Mouse (Mus musculus): ENCODE results near the gene Drg1. TPM values are rescaled to one million over a fixed set of nuclear protein-coding genes. Genes with fewer than 3 reads are reported as not detected.
"Not testable (repeated sequence)": the region's sequence is repeated elsewhere in the genome, so short reads cannot be mapped to it uniquely, and the experiment has no call there.

The Drg1 gene
- total RNA-seq, 2 experiments from 2014 or later: 86.9 to 88.6 TPM

DNA sequence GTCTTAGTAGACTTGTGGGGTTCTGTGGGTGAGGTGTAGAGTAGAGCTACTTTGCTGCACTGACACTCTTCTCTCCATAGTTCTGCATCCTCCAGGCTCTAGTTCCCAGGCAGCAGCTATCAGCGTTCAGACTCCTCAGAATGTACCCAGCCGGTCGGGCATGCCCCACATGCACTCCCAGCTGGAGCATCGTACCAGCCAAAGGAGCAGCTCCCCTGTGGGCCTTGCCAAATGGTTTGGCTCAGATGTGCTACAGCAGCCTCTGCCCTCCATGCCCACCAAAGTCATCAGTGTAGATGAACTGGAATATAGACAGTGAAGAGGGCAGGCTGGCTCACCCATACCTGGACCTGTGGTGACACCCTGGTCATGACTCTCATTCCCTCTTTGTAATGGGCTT is 22.4 kb downstream of the Drg1 start:
- intact Hi-C loops (cut with DNase I): no loop called here
- DNase-seq (ENCODE audit: extremely low spot score in 1 of 2, low spot score in 2 of 2): no peak

DNA sequence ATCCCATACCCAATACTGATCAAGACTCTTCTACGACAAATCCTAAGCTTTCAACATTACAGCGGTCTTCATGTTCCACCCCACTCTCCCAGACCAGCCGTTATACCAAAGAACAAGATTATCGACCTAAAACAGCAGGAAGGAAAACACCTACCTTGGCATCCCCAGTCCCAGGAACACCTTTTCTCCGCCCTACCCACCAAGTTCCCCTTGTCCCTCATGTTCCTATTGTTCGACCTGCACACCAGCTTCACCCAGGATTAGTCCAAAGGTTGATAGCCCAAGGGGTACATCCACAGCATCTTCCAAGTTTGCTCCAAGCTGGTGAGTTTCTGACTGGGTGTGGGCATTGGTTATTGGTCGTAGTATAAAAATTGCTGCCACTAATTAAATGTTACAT is 23.8 kb downstream of the Drg1 start:
- intact Hi-C loops (cut with DNase I): no loop called here
- no peak for DNase-seq (ENCODE audit: extremely low spot score in 1 of 2, low spot score in 2 of 2)

DNA sequence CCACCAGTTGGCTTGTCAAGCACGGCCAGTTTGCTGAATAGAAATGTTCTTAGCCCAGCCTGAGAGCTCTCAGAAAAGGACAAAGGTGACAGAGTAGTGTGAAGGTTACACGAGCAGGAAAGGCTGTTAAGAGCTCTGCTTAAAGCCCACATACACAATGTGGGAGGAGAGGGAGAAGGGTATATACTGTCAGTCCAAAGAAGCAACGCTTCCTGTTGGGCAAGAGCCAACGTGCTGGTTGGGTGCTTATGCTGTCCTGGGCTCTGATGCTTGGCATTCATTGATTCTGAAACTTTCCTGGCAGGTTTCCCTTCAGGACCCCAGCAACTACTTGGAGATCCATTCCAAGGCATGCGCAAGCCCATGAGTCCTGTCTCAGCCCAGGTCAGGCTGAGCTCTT is 30.9 kb downstream of the Drg1 start:
- DNase-seq (ENCODE audit: extremely low spot score in 1 of 2, low spot score in 2 of 2): no peak
- intact Hi-C loops (cut with DNase I): no loop called here

DNA sequence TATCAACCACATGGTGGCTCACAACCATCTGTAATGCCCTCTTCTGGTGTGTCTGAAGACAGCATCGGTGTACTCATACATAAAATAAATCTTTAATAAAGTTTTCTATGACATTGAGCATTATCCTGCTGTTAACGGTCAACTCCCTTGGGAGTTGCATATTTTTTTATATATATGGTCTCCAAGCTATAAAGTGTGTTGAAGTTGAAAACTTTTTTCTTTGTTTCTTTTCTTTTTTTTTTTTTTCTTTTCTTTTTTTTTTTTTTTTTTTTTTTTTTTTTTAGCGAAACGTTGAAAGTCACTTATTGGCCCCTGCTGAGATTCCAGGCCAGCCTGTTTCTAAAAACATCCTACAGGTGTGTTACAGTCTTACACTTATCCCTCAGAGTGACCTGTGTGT is 32.5 kb downstream of the Drg1 start:
- no peak for DNase-seq (ENCODE audit: extremely low spot score in 1 of 2, low spot score in 2 of 2)
- intact Hi-C loops (cut with DNase I): no loop called here

DNA sequence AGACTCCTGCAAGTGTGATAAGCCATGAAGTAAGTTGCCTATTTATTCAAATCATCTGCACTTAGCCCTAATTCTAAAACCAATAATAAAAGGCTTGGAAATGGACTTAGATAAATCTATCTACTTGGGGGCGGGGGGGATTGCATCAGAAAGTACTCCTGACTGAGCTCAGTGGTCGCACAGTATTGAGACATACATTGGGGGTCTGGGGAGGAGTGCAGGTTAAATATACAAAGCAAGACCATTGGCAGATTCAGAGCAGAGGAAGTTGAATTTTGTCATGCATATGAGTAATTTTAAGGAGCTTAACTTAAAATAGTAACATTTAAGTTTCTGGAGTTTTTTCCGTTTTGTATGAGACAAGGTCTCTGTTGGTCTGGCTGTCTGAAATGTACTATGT is 34.0 kb downstream of the Drg1 start:
- intact Hi-C loops (cut with DNase I): no loop called here
- DNase-seq (ENCODE audit: extremely low spot score in 1 of 2, low spot score in 2 of 2): no peak

DNA sequence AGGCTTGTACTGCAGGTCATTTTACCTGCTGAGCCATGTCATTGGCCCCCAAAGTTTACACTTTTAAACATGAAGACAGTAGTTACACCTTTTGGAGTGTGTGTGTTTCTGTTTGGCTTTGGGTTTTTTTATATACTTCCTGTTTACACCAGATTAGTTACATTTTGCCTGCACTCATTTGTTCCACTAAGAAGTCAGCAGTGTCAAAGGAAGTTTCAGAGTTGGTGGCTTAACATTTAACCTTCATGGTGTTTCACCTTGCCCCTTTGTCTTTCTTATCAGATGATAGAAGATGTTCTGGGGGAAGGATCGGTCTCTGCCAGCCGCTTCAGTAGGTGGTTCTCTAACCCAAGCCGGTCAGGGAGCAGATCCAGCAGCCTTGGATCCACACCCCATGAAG is 39.1 kb downstream of the Drg1 start:
- no peak for DNase-seq (ENCODE audit: extremely low spot score in 1 of 2, low spot score in 2 of 2)
- intact Hi-C loops (cut with DNase I): no loop called here

- intact Hi-C loops (cut with DNase I): loop anchor here (5.0 kb wide), 1 partner anchor 34 kb away; no protein-coding TSS in a partner anchor
- no peak for DNase-seq (ENCODE audit: extremely low spot score in 1 of 2, low spot score in 2 of 2)
These were observed 43.1 kb downstream of the Drg1 start for GRCm38 (mm10) chr11:3223105-3223504.

DNA sequence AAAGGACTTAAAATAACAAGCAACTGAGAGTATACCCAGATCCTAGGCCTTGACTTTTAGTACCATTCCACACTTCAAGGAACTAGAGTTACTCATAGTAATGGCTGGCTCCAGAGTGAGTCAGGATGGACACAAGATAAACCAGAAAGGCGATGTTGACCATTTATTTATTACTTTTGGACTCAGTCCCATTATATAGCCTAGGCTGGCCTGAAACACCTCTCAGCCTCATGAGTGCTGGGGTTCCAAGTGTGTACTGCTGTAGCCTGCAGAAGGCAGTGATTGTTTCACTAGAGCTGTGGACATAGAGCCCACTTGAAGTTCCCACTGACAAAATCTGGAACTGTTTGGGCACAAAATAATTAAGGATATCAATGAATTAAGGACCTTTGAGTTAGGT is 53.7 kb downstream of the Drg1 start:
- no peak for DNase-seq (ENCODE audit: extremely low spot score in 1 of 2, low spot score in 2 of 2)
- intact Hi-C loops (cut with DNase I): no loop called here

GRCm38 (mm10) chr11:3206783-3207182 is 59.4 kb downstream of the Drg1 start:
- no peak for DNase-seq (ENCODE audit: extremely low spot score in 1 of 2, low spot score in 2 of 2)
- intact Hi-C loops (cut with DNase I): no loop called here

DNA sequence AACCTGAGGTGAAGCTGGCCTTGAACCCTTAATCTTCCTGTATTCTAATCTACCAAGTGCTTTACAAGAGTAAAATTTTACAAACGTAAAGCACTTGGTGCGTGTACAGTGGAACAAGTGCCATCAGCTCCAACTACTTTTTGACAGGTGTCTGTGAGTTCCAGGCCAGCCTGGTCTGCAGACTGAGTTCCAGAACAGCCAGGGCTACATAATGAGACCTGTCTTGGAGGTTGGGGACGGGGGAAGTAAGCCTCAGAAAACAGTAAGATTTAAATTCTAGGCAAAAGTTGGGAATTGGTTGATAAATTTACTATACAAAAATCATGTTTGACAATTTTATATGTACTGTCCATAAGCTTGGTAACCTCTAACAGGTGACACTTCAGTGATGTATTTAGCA is 61.0 kb downstream of the Drg1 start:
- intact Hi-C loops (cut with DNase I): no loop called here

DNA sequence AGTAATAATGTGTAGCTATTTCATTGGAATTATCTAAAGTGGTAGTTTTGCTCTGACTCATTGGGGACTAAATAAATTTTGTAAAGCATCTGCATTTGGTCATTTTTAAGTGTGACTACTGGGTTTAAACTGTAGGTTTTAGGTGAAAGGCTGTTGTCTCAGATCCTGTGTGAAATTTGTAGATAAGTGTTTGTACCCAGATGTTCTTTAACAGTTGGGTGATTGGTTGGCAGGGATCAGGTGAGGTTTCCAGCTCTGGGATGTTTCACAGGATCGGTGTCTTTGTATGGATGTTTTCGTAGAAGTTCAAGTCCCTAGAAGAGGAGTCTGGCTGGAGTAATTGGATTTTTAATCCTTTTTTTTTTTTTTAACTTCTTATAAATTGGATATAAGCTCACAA is 62.4 kb downstream of the Drg1 start:
- intact Hi-C loops (cut with DNase I): loop anchor here (5.0 kb wide), 1 partner anchor 64 kb away; the partner anchor contains the start of gene Drg1
- DNase-seq (ENCODE audit: extremely low spot score in 1 of 2, low spot score in 2 of 2): no peak

More for the DNA sequence above, 61.0 kb downstream of the Drg1 start:
- DNase-seq (ENCODE audit: extremely low spot score in 1 of 2, low spot score in 2 of 2): no peak

GRCm38 (mm10) chr11:3202781-3203441 is 63.3 kb downstream of the Drg1 start:
- DNase-seq (ENCODE audit: extremely low spot score in 1 of 2, low spot score in 2 of 2): peak in 1 of 2 experiments; percentile 77
- intact Hi-C loops (cut with DNase I): loop anchor here (5.0 kb wide), 1 partner anchor 64 kb away; the partner anchor contains the start of gene Drg1

DNA sequence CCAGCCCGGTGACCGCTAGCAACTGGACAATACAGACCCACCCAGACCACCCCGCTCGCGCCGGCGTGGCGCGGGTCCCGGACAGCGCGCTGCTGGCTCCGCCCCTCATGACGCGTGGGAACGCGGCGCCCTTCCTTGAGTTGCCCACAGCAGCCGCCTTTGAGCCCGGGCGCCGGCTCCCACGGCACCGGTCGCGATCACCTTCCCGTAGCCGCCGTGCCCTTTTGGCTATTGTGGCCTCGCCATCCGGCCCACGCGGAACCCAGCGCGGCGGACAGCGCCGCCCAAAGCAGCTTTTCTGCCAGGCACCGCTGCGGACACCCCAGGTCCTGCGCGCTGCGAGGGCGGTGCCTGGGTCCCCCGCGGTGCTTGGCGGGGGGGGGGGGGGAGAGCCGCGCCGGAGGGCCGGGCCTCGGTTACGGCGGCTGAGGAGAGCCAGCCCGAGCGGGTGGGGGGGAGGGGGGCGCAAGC is 63.9 kb downstream of the Drg1 start, which contains the start of gene Eif4enif1:
Gene Eif4enif1, plus strand, starts transcription at position 162 of the 471 bp plus-strand sequence.
- DNase-seq (ENCODE audit: extremely low spot score in 1 of 2, low spot score in 2 of 2): peak; percentile 83 to 94
- intact Hi-C loops (cut with DNase I): loop anchor here (5.0 kb wide), 1 partner anchor 65 kb away; the partner anchor contains the start of gene Drg1

DNA sequence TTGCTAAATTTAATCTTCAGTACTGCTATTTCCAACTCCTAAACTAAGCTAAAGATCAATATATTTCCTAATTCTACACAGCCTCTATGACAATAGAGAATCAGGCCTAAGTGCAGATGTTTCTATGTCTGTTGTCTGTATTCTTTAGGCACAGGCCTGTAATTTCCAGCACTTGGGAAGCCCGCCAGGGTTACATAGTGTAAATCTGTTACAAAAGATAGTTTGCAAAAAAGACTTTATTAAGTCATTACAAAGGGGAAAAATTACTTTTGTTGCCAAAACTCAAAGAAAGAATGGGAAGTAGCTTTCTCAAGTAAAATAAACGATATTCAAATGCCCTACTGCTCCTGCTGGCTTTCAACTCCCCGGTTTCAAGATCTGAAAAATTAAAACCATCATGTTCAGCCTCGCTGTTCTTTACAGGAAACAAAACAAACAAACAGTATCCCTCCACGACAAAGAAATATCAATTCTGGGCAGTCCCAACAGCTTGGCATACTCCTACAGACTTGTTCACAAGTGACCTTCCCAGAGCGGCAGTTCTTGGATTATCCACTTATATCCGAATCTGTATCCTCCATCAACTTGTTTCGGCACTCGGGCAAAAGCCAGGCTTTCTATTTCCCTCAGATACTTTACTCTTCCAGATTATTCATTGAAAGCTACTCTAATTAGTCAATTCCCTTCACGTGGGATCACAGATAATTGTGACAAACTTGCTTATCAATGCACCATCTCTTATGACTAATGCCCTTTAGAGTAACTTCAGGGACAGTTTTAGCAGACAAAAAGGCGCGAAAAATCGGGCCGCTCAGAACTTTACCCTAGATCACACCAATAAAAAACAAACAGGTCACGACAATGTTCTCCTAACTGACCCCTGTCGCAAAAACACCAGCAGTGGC is 64.6 kb downstream of the Drg1 start:
- DNase-seq (ENCODE audit: extremely low spot score in 1 of 2, low spot score in 2 of 2): peak in 1 of 2 experiments; percentile 41

DNA sequence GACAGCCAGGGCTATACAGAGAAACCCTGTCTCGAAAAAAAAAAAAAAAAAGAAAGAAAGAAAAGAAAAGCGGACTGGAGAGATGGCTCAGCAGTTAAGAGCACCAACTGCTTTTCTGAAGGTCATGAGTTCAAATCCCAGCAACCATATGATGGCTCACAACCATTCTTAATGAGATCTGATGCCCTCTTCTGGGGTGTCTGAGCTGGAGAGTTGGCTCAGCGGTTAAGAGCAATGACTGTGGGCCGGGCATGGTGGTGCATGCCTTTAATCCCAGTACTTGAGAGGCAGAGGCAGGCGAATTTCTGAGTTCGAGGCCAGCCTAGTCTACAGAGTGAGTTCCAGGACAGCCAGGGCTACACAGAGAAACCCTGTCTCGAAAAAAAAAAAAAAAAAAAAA is 65.6 kb downstream of the Drg1 start:
- DNase-seq (ENCODE audit: extremely low spot score in 1 of 2, low spot score in 2 of 2): not testable (repeated sequence)
- intact Hi-C loops (cut with DNase I): loop anchor here (5.0 kb wide), 1 partner anchor 67 kb away; the partner anchor contains the start of gene Drg1

More for the DNA sequence above, 64.6 kb downstream of the Drg1 start:
- intact Hi-C loops (cut with DNase I): loop anchor here (5.0 kb wide), 1 partner anchor 66 kb away; the partner anchor contains the start of gene Drg1

GRCm38 (mm10) chr11:3193363-3193762 is 72.9 kb downstream of the Drg1 start, which contains the start of gene Sfi1:
TSS of gene Sfi1 (minus strand) at chr11:3193463.
- DNase-seq (ENCODE audit: extremely low spot score in 1 of 2, low spot score in 2 of 2): no peak
- intact Hi-C loops (cut with DNase I): no loop called here

GRCm38 (mm10) chr11:3182707-3183106 is 83.5 kb downstream of the Drg1 start:
- intact Hi-C loops (cut with DNase I): not testable (repeated sequence)

DNA sequence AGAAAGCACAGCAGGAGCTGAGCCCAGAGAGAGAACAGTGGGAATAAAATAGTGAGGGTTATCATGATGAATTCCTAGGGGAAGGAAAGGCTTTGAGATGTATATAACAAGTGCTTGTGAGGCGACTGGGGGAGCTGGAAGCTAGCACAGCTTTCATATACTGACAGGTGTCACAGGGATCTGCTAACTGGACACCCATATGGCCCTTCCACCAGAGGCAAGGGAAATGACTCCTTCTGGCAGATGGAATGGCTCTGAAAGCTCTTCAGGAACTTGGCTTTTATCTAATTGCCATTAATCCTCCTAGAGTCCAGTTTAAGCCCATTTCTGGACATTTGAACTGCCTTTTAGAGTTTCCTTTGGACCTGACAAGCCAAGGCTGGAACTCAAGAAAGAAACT is 84.2 kb downstream of the Drg1 start:
- intact Hi-C loops (cut with DNase I); DNase-seq (ENCODE audit: extremely low spot score in 1 of 2, low spot score in 2 of 2): not testable (repeated sequence)

More at GRCm38 (mm10) chr11:3182707-3183106, 83.5 kb downstream of the Drg1 start:
- DNase-seq (ENCODE audit: extremely low spot score in 1 of 2, low spot score in 2 of 2): not testable (repeated sequence)

GRCm38 (mm10) chr11:3181250-3181649 is 85.0 kb downstream of the Drg1 start:
- peak; percentile 50 to 88 for DNase-seq (ENCODE audit: extremely low spot score in 1 of 2, low spot score in 2 of 2)
- intact Hi-C loops (cut with DNase I): not testable (repeated sequence)
